Mouse (Mus musculus) hindbrain, embryonic 16.5 days (tissue): ENCODE measurements around the gene Tomm20l. TPM values are rescaled to one million over a fixed set of nuclear protein-coding genes. Genes with fewer than 3 reads are reported as not detected.
A peak's percentile ranks its signal among the peaks of the same experiment; 100 is the strongest.
"Not testable (repeated sequence)": the region's sequence is repeated elsewhere in the genome, so short reads cannot be mapped to it uniquely, and the experiment has no call there.

Source experiments
- ATAC-seq: fragments of 200-750 bp; cut with Nextera tagmentation; 2 replicates; pipeline ENCODE4 v1.8.0; 2017; ENCODE audit warnings: moderate TSS enrichment, moderate library complexity
- H3K27ac ChIP-seq: fragments of 300-500 bp; sonication (generic); 2 replicates; pipeline ENCODE4 v1.5.1; 2014; ENCODE audit warnings: low read depth, mild to moderate bottlenecking, control low read depth, low read length, moderate library complexity
- H3K27me3 ChIP-seq: fragments of 300-500 bp; sonication (generic); replicated peaks from 2 replicates; pipeline ENCODE4 v1.6.1; 2014; ENCODE audit warnings: low read length; ENCODE audit not compliant: control insufficient read depth, insufficient read depth
- H3K36me3 ChIP-seq: fragments of 300-500 bp; sonication (generic); 2 replicates; pipeline ENCODE4 v1.6.1; 2014; ENCODE audit warnings: mild to moderate bottlenecking, low read length, moderate library complexity, mixed read lengths; ENCODE audit not compliant: control insufficient read depth, insufficient read depth
- H3K4me1 ChIP-seq: fragments of 300-500 bp; sonication (generic); 2 replicates; pipeline ENCODE4 v1.6.1; 2014; ENCODE audit warnings: low read depth, low read length; ENCODE audit not compliant: control insufficient read depth, insufficient read depth
- H3K4me2 ChIP-seq: fragments of 300-500 bp; sonication (generic); 2 replicates; pipeline ENCODE4 v1.6.1; 2014; ENCODE audit warnings: mild to moderate bottlenecking, low read length, control low read depth, moderate library complexity
- H3K4me3 ChIP-seq: fragments of 300-500 bp; sonication (generic); 2 replicates; pipeline ENCODE4 v1.5.1; 2014; ENCODE audit warnings: mild to moderate bottlenecking, low read length, control low read depth, moderate library complexity
- H3K9ac ChIP-seq: fragments of 300-500 bp; sonication (generic); 2 replicates; pipeline ENCODE4 v1.6.1; 2014; ENCODE audit warnings: low read depth, mild to moderate bottlenecking, control low read depth, low read length, moderate library complexity
- H3K9me3 ChIP-seq: fragments of 300-500 bp; sonication (generic); 2 replicates; pipeline ENCODE4 v1.6.1; 2014; ENCODE audit warnings: mild to moderate bottlenecking, low read length, moderate library complexity; ENCODE audit not compliant: control insufficient read depth
- WGBS: fragments of 180-500 bp; shearing (Covaris S2); extraction: QIAGEN DNeasy Blood & Tissue Kit; methylation state at CpG from one replicate; pipeline ENCODE4 v1.1.7; 2014; 5-methylcytosine and 5-hydroxymethylcytosine counted together
- polyA plus RNA-seq: library from polyadenylated mRNA; unstranded; fragments of >200 nt; fragmentation: Nextera tagmentation; extraction: Ambion mirVana; gene quantifications from 2 replicates; pipeline ENCODE4 v1.2.1, GENCODE M21; 2015

The Tomm20l gene
- polyA plus RNA-seq = not detected in 2 replicates

DNA sequence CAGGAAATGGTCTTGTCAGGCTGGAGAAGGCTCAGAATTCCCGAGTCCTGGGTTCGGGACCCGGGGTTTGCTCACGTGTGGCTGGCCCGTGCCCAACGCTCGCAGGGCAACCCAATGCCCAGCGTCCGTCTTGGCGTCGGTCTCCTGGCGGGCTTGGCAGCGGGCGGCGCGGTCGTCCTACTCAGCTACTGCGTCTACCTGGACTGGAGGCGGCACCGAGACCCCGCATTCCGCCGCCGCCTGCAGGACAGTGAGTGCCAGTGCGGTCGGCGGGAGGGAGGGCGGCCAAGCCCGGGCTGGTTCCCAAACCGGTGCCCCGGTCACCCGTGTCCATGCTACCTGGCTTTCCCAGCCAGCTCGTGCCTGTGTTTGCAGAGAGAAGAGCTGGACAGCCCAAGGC is at the start of gene Tomm20l:
Tomm20l (plus strand) TSS at position 98 of the 400 bp plus-strand sequence.
- 8% methylated on average over 28 of the region's 33 CpGs for WGBS
- no peaks in the 10 kb centered on the region for H3K36me3 ChIP-seq
- H3K27ac ChIP-seq = no peak within 1 kb of the TSS
- H3K4me2 ChIP-seq = peak within 1 kb of the TSS; percentile 47
- no peak within 1 kb of the TSS for H3K9ac ChIP-seq
- H3K9me3 ChIP-seq = no peaks in the 10 kb centered on the region
- H3K27me3 ChIP-seq = no peaks in the 10 kb centered on the region; the same call in 1 of the 2 replicates
- H3K4me3 ChIP-seq = peak within 1 kb of the TSS; percentile 5; the same call in 1 of the 2 replicates
- ATAC-seq = no peak
- peaks cover 4% of the 10 kb centered on the region; the same call in 1 of the 2 replicates for H3K4me1 ChIP-seq

DNA sequence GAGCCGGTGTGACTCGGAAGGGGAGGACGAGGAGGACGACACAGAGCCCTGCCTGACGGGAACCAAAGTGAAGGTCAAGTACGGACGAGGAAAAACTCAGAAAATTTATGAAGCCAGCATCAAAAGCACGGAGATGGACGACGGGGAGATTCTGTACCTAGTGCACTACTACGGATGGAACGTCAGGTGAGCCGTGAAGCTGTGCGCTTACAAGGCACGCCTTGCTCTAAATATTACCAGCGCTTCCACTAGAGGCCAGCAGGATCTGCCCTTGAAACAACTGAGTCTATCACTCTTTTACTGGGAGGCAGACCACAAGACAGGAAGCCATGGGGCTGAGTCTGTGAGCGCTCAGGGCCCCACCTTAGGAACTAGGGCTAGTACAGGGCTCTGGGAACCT is 41.4 kb upstream of the Tomm20l start:
- WGBS = 95% methylated on average over 17 of the region's 17 CpGs
- Histone ChIP-seq H3K4me3 (no peak overlapping the region), H3K36me3 (peaks cover 52% of the 10 kb centered on the region)

DNA sequence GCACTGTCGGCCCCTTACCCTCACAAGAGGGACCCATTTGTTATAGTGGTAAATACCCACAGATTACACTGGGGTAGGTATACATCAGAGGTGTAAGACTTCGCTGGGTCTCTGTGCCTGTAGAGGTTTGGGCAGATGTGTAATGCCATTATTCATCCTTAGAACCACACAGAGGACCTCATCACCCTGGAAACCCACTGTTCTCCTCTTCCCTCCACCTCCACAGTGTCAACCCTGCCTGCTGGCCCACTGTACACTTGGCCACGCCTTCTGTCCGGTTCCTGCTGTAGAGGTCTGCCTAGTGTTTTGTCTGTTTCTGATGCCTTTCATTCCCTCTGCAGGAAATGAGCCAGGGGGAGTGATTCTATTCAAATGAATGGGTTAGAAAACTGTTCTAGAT is 39.2 kb upstream of the Tomm20l start:
- H3K9ac ChIP-seq = no peak overlapping the region
- ATAC-seq = no peak
- H3K27me3 ChIP-seq = no peaks in the 10 kb centered on the region
- no peaks in the 10 kb centered on the region for H3K9me3 ChIP-seq
- H3K36me3 ChIP-seq = peaks cover 65% of the 10 kb centered on the region
- no peak overlapping the region for H3K4me2 ChIP-seq
- 91% methylated on average over 4 of the region's 4 CpGs for WGBS
- H3K27ac ChIP-seq = no peak overlapping the region
- no peak overlapping the region for H3K4me3 ChIP-seq
- H3K4me1 ChIP-seq = no peaks in the 10 kb centered on the region

More for the DNA sequence above, 41.4 kb upstream of the Tomm20l start:
- Histone ChIP-seq H3K4me1 (no peaks in the 10 kb centered on the region), H3K27me3 (no peaks in the 10 kb centered on the region), H3K27ac (no peak overlapping the region), H3K9ac (no peak overlapping the region), H3K4me2 (no peak overlapping the region), H3K9me3 (no peaks in the 10 kb centered on the region)
- no peak for ATAC-seq

DNA sequence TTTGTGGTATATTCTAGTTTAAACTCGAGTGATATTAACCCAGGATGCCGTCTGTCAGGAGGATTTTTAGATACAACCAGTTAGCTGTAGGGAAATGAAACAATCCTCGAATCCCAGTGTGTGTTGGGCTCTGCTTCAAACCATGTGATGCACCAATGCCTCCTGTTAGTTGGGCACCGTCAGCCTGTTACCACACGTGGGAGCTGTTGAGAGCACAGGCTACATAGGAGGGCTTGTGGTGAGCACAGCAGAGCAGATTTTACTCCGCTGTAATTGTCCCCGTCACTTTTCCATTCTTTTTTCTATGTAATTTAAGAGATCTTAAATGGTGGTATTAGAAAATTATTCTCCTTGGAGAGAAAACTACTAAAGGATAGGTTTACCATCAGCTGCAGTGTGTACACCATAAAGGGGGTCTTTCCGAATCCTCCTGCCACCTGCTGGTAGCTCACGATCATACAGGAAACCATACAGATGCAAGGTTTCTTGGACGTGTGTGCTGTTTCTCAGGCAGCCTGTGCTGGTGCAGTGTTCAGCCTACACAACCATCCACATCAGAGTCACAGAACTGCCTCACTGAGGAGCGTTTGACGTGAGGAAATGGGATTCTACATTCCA is 38.0 kb upstream of the Tomm20l start:
- ATAC-seq = peak; percentile 79; the same call in 1 of the 2 replicates
- no peaks in the 10 kb centered on the region for H3K9me3 ChIP-seq
- no peak overlapping the region for H3K9ac ChIP-seq
- peaks cover 55% of the 10 kb centered on the region for H3K36me3 ChIP-seq
- H3K27ac ChIP-seq = no peak overlapping the region
- no peak overlapping the region for H3K4me2 ChIP-seq
- WGBS = 60% methylated on average over 12 of the region's 12 CpGs
- H3K27me3 ChIP-seq = no peaks in the 10 kb centered on the region
- no peaks in the 10 kb centered on the region for H3K4me1 ChIP-seq
- H3K4me3 ChIP-seq = no peak overlapping the region

DNA sequence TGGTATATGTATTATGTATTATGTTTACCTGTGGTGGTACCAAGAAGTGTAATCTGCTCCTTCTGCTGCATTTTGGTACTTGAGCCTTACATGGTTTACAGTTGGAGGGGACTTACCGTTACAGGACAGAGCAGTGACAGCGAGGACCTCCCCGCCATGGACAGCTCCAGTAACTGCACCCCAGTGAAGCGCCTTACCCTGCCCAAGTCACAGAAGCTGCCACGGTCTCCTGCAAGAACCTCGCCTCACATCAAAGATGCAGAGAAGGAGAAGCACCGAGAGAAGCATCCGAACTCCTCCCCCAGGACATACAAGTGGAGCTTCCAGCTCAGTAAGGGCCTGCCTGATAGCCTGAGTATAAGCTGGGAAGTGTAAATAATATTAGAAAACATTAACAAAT is 24.9 kb upstream of the Tomm20l start:
- H3K27me3 ChIP-seq = no peaks in the 10 kb centered on the region
- 0 out of 2 replicates have a peak, but pooled peaks cover 2% of the 10 kb centered on the region for H3K36me3 ChIP-seq
- no peak for ATAC-seq
- H3K4me3 ChIP-seq = no peak overlapping the region
- H3K9me3 ChIP-seq = no peaks in the 10 kb centered on the region
- 95% methylated on average over 8 of the region's 8 CpGs for WGBS
- H3K4me1 ChIP-seq = no peaks in the 10 kb centered on the region
- H3K4me2 ChIP-seq = no peak overlapping the region
- no peak overlapping the region for H3K9ac ChIP-seq
- no peak overlapping the region for H3K27ac ChIP-seq

DNA sequence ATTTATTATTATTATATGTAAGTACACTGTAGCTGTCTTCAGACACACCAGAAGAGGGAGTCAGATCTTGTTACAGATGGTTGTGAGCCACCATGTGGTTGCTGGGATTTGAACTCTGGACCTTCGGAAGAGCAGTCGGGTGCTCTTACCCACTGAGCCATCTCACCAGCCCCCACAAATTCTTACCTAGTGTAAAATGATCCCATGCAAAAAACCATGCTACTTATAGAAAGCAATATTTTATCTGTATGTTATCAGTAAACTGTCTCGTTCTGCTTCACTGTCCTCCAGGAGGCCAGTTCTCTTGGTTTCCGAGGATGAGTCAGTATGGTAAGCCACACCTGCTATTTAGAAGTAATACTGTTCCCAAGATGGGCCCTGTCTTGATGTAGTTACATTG is 7.0 kb upstream of the Tomm20l start:
- H3K27me3 ChIP-seq, H3K9ac ChIP-seq, H3K36me3 ChIP-seq, H3K27ac ChIP-seq, H3K4me3 ChIP-seq, H3K9me3 ChIP-seq, H3K4me1 ChIP-seq, ATAC-seq, H3K4me2 ChIP-seq: not testable (repeated sequence)
- 95% methylated on average over 4 of the region's 4 CpGs for WGBS

DNA sequence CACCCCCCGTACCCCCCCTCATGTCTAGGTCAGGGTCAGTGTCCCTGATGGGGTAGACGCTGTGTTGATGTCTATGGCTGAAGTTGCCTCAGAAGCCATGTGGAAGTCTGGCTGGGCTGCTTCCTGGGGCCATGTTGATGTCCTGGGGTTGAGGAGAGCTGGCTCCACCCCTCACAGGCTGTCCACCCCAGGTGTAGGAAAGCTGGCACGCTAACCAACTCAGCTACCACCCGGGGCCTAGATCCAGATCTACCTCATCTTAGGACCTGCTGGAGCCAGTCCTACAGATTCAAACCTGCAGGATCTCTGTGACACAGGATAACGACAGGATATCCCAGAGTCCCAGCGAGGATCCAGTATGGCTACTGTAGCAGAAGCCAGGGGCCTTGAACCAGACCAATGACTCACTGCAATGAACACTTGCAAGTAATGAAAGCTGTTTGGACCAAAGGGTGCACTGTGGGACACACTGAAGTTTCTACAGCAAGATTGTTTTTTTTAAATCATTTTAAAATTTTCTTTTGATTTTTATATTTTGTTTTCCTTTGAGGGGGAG is 3.9 kb upstream of the Tomm20l start:
- Histone ChIP-seq H3K4me1 (no peaks in the 10 kb centered on the region), H3K36me3 (no peaks in the 10 kb centered on the region)
- ATAC-seq = no peak

DNA sequence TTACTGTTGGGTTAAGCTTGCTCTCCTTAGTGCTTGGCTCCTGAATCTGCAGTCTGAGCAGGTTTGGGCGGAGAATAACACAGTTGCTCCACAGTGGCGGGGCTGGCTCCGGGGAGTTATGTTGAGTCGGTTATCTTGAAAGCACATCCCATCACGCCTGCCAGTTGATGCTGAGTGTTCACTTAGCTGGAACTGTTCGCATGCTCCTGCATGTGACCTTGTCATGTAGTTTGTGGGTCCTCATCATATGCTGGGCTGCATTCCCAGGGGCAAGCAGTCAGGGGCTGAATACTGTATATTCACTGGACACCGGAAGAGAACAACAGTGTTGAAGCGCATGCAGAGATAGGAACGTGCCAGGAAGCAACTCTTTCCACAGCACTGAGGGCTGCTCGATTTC is 1.8 kb downstream of the Tomm20l start:
- ATAC-seq = no peak
- Histone ChIP-seq H3K27me3 (no peaks in the 10 kb centered on the region; the same call in 1 of the 2 replicates), H3K27ac (no peak overlapping the region), H3K36me3 (no peaks in the 10 kb centered on the region), H3K4me2 (no peak overlapping the region), H3K4me3 (no peak overlapping the region), H3K9me3 (no peaks in the 10 kb centered on the region), H3K4me1 (peaks cover 4% of the 10 kb centered on the region; the same call in 1 of the 2 replicates), H3K9ac (no peak overlapping the region)
- 81% methylated on average over 10 of the region's 10 CpGs for WGBS

More for the DNA sequence above, 3.9 kb upstream of the Tomm20l start:
- H3K4me2 ChIP-seq = no peak overlapping the region
- no peak overlapping the region for H3K27ac ChIP-seq
- H3K9me3 ChIP-seq = no peaks in the 10 kb centered on the region
- no peak overlapping the region for H3K9ac ChIP-seq
- no peaks in the 10 kb centered on the region for H3K27me3 ChIP-seq
- H3K4me3 ChIP-seq = no peak overlapping the region
- 80% methylated on average over 6 of the region's 6 CpGs for WGBS

DNA sequence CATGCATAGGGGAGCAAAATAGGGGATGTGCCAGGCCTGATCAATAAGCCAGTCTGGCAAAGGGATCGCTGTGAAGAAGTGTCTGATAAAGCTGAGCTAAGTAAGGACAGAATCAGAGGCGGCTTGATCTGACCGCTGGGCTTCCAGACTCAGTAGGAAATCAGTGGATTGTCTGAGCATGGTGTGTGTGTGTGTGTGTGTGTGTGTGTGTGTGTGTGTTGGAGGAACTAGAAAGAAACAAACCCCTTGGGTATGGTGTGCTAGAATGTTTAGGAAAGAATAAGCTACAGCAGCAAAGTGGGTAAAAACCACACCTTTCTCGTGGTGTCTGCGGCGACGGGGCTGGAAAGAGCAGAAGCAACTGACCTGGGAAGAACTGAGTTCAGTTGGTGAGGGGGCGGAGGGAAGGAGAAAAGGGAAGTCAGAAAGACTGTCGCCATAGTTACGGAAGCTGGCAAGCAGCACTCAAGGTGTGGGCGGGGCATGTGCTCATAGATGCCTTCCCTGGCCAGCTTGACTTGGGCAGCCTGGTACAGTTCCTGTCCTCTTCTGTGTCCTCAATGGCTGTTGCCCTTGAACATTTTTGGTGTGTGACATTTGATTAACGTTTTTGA is 2.6 kb downstream of the Tomm20l start:
- H3K4me1 ChIP-seq = peaks cover 4% of the 10 kb centered on the region; the same call in 1 of the 2 replicates
- no peaks in the 10 kb centered on the region; the same call in 1 of the 2 replicates for H3K27me3 ChIP-seq
- 31% methylated on average over 12 of the region's 12 CpGs for WGBS
- H3K9ac ChIP-seq = no peak overlapping the region
- H3K9me3 ChIP-seq = no peaks in the 10 kb centered on the region
- H3K4me2 ChIP-seq = peak overlapping the region; percentile 48
- H3K36me3 ChIP-seq = no peaks in the 10 kb centered on the region
- H3K27ac ChIP-seq = no peak overlapping the region
- H3K4me3 ChIP-seq = peak overlapping the region; percentile 4; the same call in 1 of the 2 replicates
- peak; percentile 86 for ATAC-seq
